Mouse (Mus musculus) T-helper 17 cell (primary cell): ENCODE measurements around the gene Ccnt1.

Source experiments
- in situ Hi-C, 2 experiments: fragments of 300-600 bp; cut with MboI, MseI; formaldehyde crosslinking; loops; 1 replicate in 1 of 2; 2 replicates in 1 of 2; pipeline ENCODE4 v1.15.1; 2025; ENCODE audit warnings: high pct_unique_total_duplicates in 2 of 2

The Ccnt1 gene

GRCm38 (mm10) chr15:98570873-98571538 is at the start of gene Ccnt1, which contains the start of gene 4930415O20Rik:
TSS of gene Ccnt1 (minus strand) at chr15:98570923.
TSS of gene 4930415O20Rik (plus strand) at chr15:98571004.
- in situ Hi-C loops = no loop called here

DNA sequence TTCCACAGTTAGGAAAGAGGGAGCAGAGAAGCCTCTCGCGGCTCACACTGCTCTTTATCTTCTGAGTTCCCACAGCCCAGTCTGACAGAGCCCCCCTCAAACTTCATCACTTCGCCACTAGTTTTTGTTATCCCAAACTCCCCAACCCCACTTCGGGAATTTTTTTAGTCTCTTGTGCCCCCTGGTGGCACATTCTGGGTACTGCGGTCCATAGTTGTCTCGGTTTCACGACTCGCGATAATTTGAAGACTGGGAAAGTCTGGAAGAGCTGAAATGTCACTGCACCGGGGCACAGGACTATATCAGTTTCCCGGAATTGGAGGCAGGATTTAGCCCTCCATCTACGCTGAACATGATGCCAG is 46.4 kb upstream of the Ccnt1 start:
- in situ Hi-C loops = loop anchor here in 1 of 2 experiments (5.0 kb wide), 1 partner anchor 35 kb away; no protein-coding TSS in a partner anchor

DNA sequence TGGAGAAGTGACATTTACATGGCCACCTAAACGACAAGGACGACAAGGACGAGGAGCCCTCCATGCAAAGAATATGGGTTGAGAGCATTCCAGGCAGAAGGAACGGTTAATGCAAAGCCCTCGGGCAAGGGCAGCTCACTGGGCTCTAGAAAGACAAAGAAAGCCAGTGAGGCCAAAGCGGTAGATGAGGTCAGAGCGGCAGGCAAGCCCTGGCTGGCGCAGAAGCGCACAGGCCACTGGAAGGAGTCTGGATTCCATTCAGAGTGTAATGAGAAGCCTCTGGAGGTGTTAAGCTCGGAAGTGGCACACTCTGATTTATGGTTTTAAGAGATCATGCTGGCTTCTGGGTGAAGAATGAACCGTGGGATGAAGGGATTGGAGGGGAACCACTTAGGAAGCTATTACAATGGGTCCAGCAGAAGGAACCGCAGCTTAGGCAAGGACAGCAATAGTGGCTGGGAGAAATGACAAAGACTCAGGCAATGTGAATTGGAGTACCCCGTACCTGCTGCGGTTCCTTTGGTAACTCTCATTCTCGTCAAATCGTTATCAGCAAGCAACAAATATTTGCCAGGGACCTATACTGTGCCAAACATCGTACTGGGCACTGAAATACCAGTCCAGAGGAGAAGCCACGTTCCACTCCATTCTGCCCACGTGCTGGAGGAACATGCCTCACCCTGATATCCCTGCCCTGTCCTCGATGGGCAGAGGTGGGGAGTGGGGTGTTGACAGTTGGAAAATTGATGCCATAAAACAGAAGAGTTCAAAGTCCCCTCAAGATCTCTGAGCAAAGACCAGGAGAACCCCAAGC is 45.8 kb upstream of the Ccnt1 start:
- in situ Hi-C loops = loop anchor here in 1 of 2 experiments (5.0 kb wide), 1 partner anchor 34 kb away; no protein-coding TSS in a partner anchor

- in situ Hi-C loops = loop anchor here in 1 of 2 experiments (5.0 kb wide), 1 partner anchor 33 kb away; no protein-coding TSS in a partner anchor
Measured at GRCm38 (mm10) chr15:98615751-98616150, 45.0 kb upstream of the Ccnt1 start.

- in situ Hi-C loops = loop anchor here in 1 of 2 experiments (5.0 kb wide), 1 partner anchor 33 kb away; no protein-coding TSS in a partner anchor
Measured at GRCm38 (mm10) chr15:98614971-98615370, 44.2 kb upstream of the Ccnt1 start.

DNA sequence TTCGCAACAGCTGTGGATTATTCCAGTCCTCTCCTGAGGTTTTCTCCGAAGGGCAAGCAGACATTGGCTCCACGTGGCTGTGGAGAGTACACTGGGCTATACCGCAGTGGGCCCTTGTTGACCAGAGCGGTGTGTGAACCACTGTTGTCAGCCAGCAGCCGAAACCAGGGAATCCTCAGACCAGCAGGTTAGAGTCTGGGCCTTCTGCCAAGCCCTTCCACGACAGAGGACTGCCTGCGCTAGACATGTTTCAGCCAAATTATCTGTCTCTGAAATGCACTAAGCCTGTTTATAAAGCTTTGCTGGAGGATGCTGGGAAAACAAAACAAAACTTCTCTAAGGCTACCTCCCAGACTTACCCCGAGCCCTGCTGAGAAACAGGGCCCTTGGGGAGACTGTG is 43.8 kb upstream of the Ccnt1 start:
- in situ Hi-C loops = no loop called here

DNA sequence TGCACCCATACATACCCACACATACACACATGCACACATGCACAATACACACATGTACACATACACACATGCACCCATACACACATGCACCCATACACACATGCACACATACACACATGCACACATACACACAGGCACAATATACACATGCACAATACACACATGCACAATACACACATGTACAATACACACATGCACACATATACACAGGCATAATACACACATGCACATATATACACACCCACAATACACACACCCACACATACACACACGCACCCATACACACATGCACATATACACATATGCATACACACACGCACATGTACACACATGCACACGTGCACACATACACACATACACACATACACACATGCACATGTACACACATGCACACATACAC is 41.5 kb upstream of the Ccnt1 start:
- in situ Hi-C loops = no loop called here

- in situ Hi-C loops = no loop called here
Measured at GRCm38 (mm10) chr15:98610131-98610633, 39.5 kb upstream of the Ccnt1 start.

DNA sequence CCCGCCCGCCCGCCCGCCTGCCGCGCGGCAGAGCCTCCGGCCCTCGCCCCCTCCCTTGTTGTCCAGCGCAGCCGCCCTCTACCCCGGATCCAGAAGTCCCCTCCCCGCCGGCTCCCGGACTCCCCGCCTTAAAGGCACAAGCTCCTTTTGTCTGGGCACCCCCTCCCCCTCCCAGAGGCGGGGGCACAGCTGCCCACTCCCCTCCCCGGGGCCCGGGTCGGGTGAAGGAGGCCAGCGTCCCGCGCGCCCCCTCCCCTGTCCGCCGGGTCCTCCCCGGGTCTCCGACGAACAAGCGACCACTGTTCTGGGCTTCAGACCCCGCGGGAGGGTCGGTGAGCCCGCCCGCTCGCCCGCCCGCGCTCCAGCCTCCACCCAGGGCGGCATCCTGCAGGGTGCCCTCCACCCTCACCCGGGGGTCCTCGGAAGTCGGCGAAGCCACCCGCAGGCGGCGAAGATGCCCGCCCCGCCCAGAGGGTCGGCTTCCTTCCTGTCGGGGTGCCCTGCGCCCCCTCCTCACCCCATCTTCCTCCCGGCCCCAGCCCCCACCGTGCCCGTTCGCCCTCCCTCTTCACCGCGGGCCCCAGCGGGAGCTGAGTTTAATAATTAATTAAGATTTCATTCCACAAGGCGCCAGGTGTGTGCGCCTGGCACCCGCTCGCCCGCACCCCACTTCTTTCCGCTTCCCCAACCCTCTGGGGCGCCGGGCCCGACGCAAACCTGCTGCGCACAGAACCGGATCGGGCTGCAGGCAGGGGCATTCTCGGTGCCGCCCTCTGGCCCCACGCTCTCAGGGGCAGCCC is 38.8 kb upstream of the Ccnt1 start, which contains the start of gene Adcy6:
TSS of gene Adcy6 (minus strand) at position 746 of the 800 bp plus-strand sequence.
- in situ Hi-C loops = no loop called here

GRCm38 (mm10) chr15:98608784-98609250 is 38.1 kb upstream of the Ccnt1 start:
- in situ Hi-C loops = no loop called here

- in situ Hi-C loops = no loop called here
Measured at GRCm38 (mm10) chr15:98608058-98608783, 37.5 kb upstream of the Ccnt1 start.

- in situ Hi-C loops = no loop called here
Measured at GRCm38 (mm10) chr15:98607557-98607956, 36.8 kb upstream of the Ccnt1 start.

DNA sequence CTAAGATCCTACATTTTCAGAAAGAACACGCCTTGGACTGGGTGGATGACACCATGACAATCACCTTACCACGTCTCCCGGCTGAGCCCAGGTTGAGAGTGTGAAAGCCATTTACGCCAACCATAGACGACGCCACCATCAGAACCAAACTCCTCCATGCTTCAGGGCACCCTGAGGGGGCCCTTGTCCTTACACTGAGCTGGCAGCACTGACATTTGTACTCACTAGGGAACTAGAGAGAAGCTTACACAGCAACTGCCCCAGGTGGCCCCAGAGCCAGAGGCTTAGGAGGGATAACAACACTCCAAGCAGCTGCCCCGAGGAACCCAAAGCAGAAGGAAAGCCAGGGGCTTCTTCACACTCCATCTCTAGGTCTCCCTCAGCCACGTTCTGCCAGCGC is 36.0 kb upstream of the Ccnt1 start:
- in situ Hi-C loops = no loop called here

- in situ Hi-C loops = no loop called here
Measured at GRCm38 (mm10) chr15:98606051-98606536, 35.4 kb upstream of the Ccnt1 start.

DNA sequence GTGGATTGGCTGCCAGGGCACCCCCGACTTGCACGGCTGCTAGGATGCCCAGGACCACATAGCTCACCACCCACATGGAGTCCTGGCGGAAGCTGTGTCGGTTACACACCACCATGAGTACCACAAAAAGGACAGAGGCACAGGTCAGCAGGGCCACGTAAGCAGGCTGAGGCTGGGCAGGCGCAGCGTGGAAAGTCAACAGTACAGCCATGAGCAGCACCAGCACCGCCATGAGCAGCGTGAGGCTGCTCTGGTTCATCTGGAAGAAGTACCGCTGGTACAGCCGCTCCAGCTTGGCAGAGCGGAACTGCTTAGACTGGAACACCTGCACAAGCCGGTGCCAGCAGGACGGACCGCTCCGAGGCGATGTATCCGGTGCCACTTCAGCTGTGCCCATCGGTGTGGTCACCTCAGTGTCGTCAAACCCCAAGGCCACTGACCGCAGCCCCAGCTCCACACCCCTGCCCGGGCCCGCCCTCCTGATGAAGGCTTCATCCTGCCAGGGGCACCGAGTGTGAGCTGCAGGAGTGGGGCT is 33.4 kb upstream of the Ccnt1 start:
- in situ Hi-C loops = no loop called here

DNA sequence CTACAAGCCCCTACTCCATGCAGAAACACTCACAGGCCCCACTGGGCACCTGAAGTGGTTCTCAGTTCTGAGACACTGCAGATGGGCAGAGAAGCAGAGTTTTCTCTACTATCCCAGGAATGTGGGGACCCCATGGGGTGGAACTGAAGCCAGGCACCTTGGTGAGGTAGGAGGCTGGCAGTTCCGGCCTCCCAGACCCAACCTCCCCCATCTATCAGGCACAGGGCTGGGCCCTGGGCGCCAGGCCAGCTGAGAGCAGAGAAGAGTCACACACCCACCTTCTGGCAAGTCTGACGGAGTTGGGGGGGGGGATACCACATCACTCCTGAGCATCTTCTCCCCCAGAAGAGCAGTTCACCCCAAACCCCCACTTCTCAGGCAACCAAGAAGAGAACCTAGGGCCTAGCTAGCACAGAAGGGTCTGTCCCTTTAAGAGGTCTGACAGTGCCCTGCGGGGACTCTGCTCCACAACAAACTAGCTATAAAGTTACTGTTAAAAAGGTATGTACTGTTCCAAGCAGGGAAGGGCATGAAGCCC is 32.3 kb upstream of the Ccnt1 start:
- in situ Hi-C loops = no loop called here

GRCm38 (mm10) chr15:98602191-98602881 is 31.6 kb upstream of the Ccnt1 start:
- in situ Hi-C loops = no loop called here

DNA sequence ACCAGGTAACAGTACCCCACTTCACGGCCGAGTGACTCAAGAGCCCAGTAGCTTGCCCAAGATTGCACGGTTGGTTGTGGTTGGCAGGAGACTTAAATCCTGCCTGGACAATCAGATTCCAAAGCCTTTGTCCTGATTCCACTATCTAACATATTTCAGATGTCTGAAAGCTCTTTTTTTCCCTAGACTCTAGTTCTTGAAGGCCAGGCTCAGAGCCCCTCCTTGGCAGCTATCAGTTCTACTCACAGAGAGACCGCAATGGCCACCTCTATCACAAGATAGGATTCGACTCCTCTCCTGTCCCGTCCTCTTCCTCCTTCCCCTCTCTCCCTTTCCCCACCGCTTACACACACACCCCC is 31.1 kb upstream of the Ccnt1 start:
- in situ Hi-C loops = no loop called here

DNA sequence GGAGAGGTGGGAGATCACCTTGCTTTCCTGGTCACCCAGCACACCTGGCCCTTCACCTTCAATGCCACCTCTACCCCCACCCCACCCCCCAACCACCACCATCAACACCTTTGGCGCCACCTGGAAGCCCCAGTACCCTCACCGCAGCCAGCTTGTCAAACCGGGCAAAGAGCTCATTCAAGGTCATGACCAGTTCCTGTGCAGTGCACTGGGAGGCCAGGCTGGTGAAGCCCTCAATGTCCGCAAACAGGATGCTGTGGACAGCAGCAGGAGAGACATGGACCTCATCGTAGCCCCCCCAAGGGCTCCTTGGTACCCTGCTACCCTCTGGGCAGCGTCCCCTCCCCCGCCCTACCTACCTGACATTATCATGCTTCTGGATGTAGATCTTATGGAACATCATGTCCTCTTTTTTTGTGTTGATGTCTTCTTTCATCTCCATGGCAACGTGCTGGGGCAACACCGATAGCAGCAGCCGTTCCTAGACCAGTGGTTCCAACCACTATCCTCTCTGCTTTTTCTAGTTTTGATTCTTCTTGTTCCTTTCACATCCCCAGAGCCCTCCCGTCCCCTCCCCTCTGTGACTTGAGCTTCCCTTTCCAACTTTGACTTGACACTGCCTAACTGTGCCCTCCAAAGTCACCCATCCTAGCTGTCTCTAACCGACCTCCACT is 29.4 kb upstream of the Ccnt1 start:
- in situ Hi-C loops = no loop called here
